Mouse (Mus musculus): ENCODE data around the gene Fbxo34.

GRCm38 (mm10) chr14:47402735-47403134 lies 47.5 kb upstream of the Fbxo34 start:
- TF ChIP-seq CTCF (IDR thresholded peaks at IDR 0.05; ENCODE audit: extremely low read depth, insufficient read depth, low read length) (no peak), POLR2A (IDR thresholded peaks at IDR 0.05; ENCODE audit: extremely low read depth, insufficient read depth, low read length) (no peak)

Data from cortical plate, adult 2 months (tissue).